Mouse (Mus musculus): ENCODE measurements around the gene Odf4.

Odf4 gene

GRCm38 (mm10) chr11:68926981-68927380, at the start of gene Odf4:
Gene Odf4, minus strand, starts transcription at chr11:68927081.
- ChIA-PET POLR2A (interaction anchor here in 3 of 4 experiments (1.3 to 14.1 kb wide), 7 partner anchors 8 to 86 kb away, joined by 3 to 126 read pairs (median 4); no protein-coding TSS in a partner anchor), CTCF (interaction anchor here in 1 of 4 experiments (0.6 kb wide), 1 partner anchor 32 kb away, joined by 5 read pairs; no protein-coding TSS in a partner anchor)

GRCm38 (mm10) chr11:68975601-68976000, 48.7 kb upstream of the Odf4 start:
- POLR2A ChIA-PET: interaction anchor here in 2 of 4 experiments (0.6 to 3.0 kb wide), 24 partner anchors 8 to 285 kb away, joined by 3 to 22 read pairs (median 3); partner anchors contain the start of genes Arhgef15 (in 1 of the 2), Borcs6 (in 1 of the 2), Myh10 (in 1 of the 2) and Slc25a35 (in 1 of the 2)
- CTCF ChIA-PET: interaction anchor here in 2 of 4 experiments (0.6 to 1.6 kb wide), 3 partner anchors 9 to 1840 kb away, joined by 3 read pairs; no protein-coding TSS in a partner anchor

DNA sequence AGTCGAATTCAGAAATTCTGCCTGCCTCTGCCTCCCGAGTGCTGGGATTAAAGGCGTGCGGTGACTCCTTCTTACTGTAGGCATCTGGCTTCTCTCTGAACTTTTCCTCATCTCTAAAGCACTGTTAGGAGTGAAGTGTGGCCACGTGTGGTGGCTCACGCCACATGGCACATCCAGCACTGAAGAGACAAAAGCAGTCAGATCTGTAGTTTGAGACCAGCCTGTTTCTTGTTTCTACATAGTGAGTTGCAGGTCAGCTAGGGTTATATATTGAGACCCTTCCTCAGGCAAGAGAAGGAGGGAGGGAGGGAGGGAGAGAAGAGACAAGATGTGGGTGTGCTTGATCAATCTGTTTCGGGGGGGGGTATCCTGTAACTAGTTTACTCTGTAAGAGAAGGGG, 48.2 kb upstream of the Odf4 start, which contains the start of gene Rangrf:
TSS of gene Rangrf (minus strand) at position 101 of the 400 bp plus-strand sequence.
- CTCF ChIA-PET: interaction anchor here in 3 of 4 experiments (0.6 to 1.6 kb wide), 4 partner anchors 9 to 1841 kb away, joined by 3 read pairs; no protein-coding TSS in a partner anchor
- POLR2A ChIA-PET: interaction anchor here in 2 of 4 experiments (0.6 to 3.0 kb wide), 21 partner anchors 9 to 284 kb away, joined by 3 to 22 read pairs (median 3); partner anchors contain the start of genes Borcs6 (in 1 of the 2) and Myh10 (in 1 of the 2)

DNA sequence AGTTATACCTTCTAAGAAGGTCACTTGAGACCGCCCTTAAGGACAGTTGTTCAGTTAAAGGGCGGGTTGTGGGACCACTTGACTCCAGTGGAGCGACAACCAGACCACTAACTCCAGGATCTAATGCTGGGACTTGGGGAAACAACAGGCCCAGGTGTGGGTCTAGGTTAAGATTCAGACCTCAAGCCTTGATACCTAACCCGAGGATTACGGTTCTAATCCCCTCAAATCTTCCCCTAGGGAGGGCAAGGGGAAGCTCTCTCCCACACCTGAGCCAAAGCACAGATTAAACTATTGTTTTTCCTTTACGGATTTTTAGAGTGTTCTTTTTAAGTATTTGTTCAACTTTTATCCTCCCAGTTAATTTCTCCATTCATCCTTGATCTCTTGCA, 47.2 kb upstream of the Odf4 start:
- POLR2A ChIA-PET: interaction anchor here (0.6 to 3.0 kb wide), 21 partner anchors 8 to 99 kb away, joined by 3 to 22 read pairs (median 4); no protein-coding TSS in a partner anchor
- CTCF ChIA-PET: interaction anchor here in 2 of 4 experiments (0.7 to 1.7 kb wide), 4 partner anchors 9 to 10 kb away, joined by 3 to 6 read pairs (median 4); no protein-coding TSS in a partner anchor

DNA sequence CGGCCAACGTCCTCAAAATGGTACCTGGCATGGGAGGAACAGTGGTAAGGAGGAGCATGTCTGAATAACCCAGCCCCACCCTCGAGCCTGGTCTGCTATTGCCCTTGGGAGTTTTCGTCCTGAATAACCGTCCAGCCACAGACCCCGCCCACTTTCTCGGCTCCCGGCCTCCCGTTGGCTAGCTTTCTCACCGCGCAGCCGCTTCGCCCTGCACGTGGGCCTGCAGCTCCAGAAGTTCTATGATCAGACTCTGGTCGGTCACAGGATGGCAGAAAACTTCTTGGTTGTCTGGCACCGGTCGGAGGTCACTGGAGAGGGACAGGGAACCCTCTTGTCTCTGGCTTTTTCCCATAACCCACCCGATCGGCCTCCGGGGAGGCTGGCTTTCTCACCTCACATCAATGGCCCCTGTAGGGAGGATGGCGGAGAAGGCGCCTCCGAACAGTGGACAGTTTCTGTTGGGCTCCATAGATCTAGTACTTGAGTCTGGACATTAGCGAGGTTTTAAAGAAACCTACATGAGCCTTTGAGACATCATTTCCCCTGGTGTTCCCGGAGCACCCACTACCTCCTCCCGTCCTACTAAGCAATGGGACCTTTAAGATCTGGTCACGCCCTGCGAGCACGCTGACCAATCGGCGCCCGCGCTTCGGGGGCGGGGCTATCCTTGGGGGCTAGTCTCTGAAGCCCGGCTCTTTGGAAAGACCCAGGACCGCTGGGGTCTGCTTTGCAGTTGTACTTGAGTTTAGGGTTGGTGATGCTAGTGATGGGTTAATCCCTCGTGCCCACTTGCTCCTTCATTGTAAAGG, 46.6 kb upstream of the Odf4 start:
- CTCF ChIA-PET: interaction anchor here in 2 of 4 experiments (0.5 to 1.7 kb wide), 6 partner anchors 9 to 176 kb away, joined by 3 to 6 read pairs (median 4); no protein-coding TSS in a partner anchor
- POLR2A ChIA-PET: interaction anchor here (0.6 to 3.0 kb wide), 33 partner anchors 9 to 282 kb away, joined by 3 to 22 read pairs (median 3); partner anchors contain the start of genes Arhgef15 (in 1 of the 4), Borcs6 (in 1 of the 4) and Myh10 (in 1 of the 4)

DNA sequence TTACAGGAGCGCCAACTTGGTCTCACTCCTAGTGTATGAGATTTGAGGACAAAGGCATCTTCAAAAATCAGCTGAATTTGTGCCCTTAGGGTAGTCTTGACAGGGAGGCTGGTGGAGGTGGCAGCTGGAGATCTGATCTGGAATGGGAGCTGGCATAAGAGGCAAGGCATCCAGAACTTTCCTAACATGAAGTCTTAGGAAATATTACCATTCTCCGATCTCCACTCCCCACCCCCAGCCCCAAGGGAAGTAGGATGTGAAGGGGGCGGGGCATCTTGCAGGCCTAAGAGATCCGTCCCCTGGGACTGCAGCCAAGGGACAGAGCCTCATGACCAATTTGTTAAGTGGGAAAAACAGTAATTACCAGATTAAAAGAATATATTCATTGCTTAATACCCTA, 43.4 kb upstream of the Odf4 start:
- ChIA-PET CTCF (interaction anchor here in 1 of 4 experiments (1.1 to 1.8 kb wide), 2 partner anchors 12 to 67 kb away, joined by 3 to 5 read pairs; no protein-coding TSS in a partner anchor), POLR2A (interaction anchor here in 2 of 4 experiments (0.6 to 2.5 kb wide), 5 partner anchors 10 to 141 kb away, joined by 3 to 13 read pairs (median 3); no protein-coding TSS in a partner anchor)

DNA sequence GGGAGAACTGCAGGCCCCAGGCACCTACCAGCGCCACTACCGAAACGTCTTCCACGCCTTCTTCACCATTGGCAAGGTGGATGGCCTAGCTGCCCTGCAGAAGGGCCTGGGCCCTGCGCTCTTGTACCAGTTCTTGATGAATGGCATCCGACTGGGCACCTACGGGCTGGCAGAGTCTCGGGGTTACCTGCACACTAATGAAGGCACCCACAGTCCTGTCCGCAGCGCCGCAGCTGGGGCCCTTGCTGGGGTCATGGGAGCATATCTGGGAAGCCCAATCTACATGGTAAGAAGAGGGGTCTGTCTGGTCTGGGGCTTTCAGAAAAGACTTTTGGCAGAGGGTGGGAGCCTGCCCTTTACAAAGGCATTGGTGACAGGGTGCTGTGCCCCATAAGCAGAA, 41.9 kb upstream of the Odf4 start:
- ChIA-PET CTCF (interaction anchor here in 3 of 4 experiments (1.1 to 2.8 kb wide), 8 partner anchors 10 to 185 kb away, joined by 3 to 24 read pairs (median 6); no protein-coding TSS in a partner anchor), POLR2A (interaction anchor here in 3 of 4 experiments (0.5 to 3.4 kb wide), 22 partner anchors 11 to 577 kb away, joined by 3 to 49 read pairs (median 7); partner anchors contain the start of genes Arhgef15 (in 2 of the 3) and Per1 (in 1 of the 3))

GRCm38 (mm10) chr11:68967337-68968282, 40.7 kb upstream of the Odf4 start, which contains the start of gene Slc25a35:
Gene Slc25a35, plus strand, starts transcription at chr11:68968131.
- POLR2A ChIA-PET: interaction anchor here (0.6 to 3.4 kb wide), 58 partner anchors 8 to 356 kb away, joined by 3 to 49 read pairs (median 4); partner anchors contain the start of genes Arhgef15 (in 3 of the 4), Borcs6 (in 1 of the 4), Cntrob (in 1 of the 4) and Myh10 (in 1 of the 4)
- CTCF ChIA-PET: interaction anchor here (0.5 to 2.8 kb wide), 34 partner anchors 10 to 468 kb away, joined by 3 to 24 read pairs (median 4); partner anchors contain the start of genes Alox8 (in 1 of the 4), Arhgef15 (in 1 of the 4), Borcs6 (in 1 of the 4) and Per1 (in 1 of the 4)

GRCm38 (mm10) chr11:68966554-68966953, 39.7 kb upstream of the Odf4 start:
- CTCF ChIA-PET: interaction anchor here (0.5 to 2.8 kb wide), 13 partner anchors 9 to 149 kb away, joined by 3 to 24 read pairs (median 7); partner anchors contain the start of genes Arhgef15 (in 1 of the 4), Borcs6 (in 1 of the 4) and Per1 (in 1 of the 4)
- POLR2A ChIA-PET: interaction anchor here (0.6 to 3.4 kb wide), 16 partner anchors 10 to 94 kb away, joined by 3 to 49 read pairs (median 9); partner anchors contain the start of genes Arhgef15 (in 1 of the 4) and Borcs6 (in 1 of the 4)

GRCm38 (mm10) chr11:68965845-68966244, 39.0 kb upstream of the Odf4 start:
- CTCF ChIA-PET: interaction anchor here (0.6 to 2.8 kb wide), 6 partner anchors 9 to 478 kb away, joined by 3 to 24 read pairs (median 6); partner anchors contain the start of gene Rangrf (in 1 of the 4)
- POLR2A ChIA-PET: interaction anchor here in 1 of 4 experiments (1.1 to 3.4 kb wide), 4 partner anchors 15 to 62 kb away, joined by 3 to 49 read pairs (median 7); no protein-coding TSS in a partner anchor

- ChIA-PET POLR2A (interaction anchor here in 2 of 4 experiments (1.1 to 4.8 kb wide), 9 partner anchors 11 to 615 kb away, joined by 3 to 33 read pairs (median 4); partner anchors contain the start of genes Myh10 (in 1 of the 2), Trp53 (in 1 of the 2) and Wrap53 (in 1 of the 2)), CTCF (interaction anchor here in 3 of 4 experiments (0.6 to 2.2 kb wide), 4 partner anchors 9 to 477 kb away, joined by 3 to 7 read pairs (median 4); partner anchors contain the start of gene Rangrf (in 1 of the 3))
These were observed 38.2 kb upstream of the Odf4 start for GRCm38 (mm10) chr11:68965050-68965449.

DNA sequence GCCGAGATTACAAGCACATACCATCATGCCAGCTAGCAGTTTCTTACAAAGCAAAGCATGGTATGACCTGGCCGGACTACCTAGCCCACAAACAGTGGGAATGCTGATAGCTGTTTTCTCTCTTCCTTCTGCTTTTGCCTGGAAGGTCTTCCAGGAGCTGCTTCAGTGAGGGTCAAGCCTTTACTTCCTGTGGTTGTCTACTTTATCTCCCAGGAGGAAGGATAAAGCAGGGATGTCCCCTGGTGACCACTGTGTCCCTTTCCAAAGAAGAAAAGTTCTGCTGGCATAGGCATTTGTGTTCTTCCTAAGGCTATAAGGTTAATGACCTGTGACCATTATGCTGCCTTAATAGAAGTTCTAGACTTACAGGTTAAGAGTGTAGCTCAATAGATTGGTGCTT, 36.5 kb upstream of the Odf4 start:
- CTCF ChIA-PET: interaction anchor here in 1 of 4 experiments (1.1 to 1.9 kb wide), 4 partner anchors 16 to 65 kb away, joined by 3 to 5 read pairs (median 3); no protein-coding TSS in a partner anchor
- POLR2A ChIA-PET: interaction anchor here in 3 of 4 experiments (0.8 to 4.8 kb wide), 22 partner anchors 9 to 272 kb away, joined by 3 to 33 read pairs (median 5); partner anchors contain the start of gene Myh10 (in 1 of the 3)

DNA sequence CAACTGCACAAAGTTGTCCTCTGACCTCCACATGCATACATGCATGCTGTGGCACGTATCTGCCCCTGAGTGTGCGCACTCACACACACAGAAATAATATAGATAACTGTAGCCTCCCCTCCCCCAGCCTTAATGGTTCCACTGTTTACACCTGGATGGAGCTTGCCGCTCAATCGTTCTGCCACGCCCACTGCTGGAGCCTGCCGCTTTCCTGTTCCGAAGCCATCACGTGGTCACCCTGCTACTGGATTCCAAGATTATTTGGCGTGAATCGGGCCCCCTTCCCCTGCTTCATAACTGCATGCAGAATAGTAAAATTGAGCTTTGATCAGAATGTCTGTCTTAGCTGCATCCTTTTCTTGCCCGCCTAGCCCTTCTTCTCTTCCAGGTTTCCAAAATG, 35.3 kb upstream of the Odf4 start:
- CTCF ChIA-PET: interaction anchor here in 1 of 4 experiments (0.6 kb wide), 1 partner anchor 102 kb away, joined by 4 read pairs; no protein-coding TSS in a partner anchor
- POLR2A ChIA-PET: interaction anchor here in 3 of 4 experiments (0.6 to 4.8 kb wide), 20 partner anchors 9 to 454 kb away, joined by 3 to 33 read pairs (median 4); partner anchors contain the start of gene Myh10 (in 2 of the 3)

- POLR2A ChIA-PET: interaction anchor here in 2 of 4 experiments (0.6 to 4.8 kb wide), 7 partner anchors 14 to 112 kb away, joined by 3 to 33 read pairs (median 6); no protein-coding TSS in a partner anchor
- CTCF ChIA-PET: no interaction called here
These were observed 34.7 kb upstream of the Odf4 start for GRCm38 (mm10) chr11:68961596-68961995.

DNA sequence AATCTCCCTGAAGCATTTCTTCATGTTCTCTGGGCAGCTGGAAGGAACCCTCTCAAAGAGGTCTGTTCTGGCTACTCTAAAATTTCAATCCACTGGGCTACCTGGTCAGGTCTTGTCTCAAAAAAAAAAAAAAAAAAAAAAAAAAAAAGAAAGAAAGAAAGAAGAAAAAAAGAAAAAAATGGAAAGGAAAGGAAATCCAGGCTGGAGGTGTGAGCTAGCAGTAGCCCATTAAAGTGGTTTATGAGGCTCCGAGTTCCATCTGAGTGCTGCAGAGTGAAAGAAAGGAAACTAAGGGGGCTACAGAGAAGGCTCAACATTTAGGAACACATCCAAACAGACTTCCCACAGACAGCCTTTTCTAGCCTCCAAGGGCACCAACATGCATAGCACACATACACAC, 31.1 kb upstream of the Odf4 start:
- POLR2A ChIA-PET: interaction anchor here (0.6 to 5.9 kb wide), 16 partner anchors 10 to 75 kb away, joined by 3 to 46 read pairs (median 4); partner anchors contain the start of gene Slc25a35 (in 2 of the 4)
- CTCF ChIA-PET: interaction anchor here in 3 of 4 experiments (0.8 to 1.2 kb wide), 3 partner anchors 9 to 59 kb away, joined by 3 read pairs; no protein-coding TSS in a partner anchor

GRCm38 (mm10) chr11:68957308-68957707, 30.4 kb upstream of the Odf4 start, which contains the start of gene Arhgef15:
Gene Arhgef15, minus strand, starts transcription at chr11:68957480.
- POLR2A ChIA-PET: interaction anchor here (0.7 to 5.9 kb wide), 22 partner anchors 10 to 116 kb away, joined by 3 to 46 read pairs (median 4); partner anchors contain the start of gene Slc25a35 (in 3 of the 4)
- CTCF ChIA-PET: interaction anchor here in 2 of 4 experiments (0.5 to 1.2 kb wide), 4 partner anchors 10 to 266 kb away, joined by 3 to 4 read pairs (median 4); partner anchors contain the start of gene Myh10 (in 1 of the 2)
